Mouse (Mus musculus) heart, embryonic 16.5 days (tissue): Measurements from ENCODE around the gene Clmp. TPM values are rescaled to one million over a fixed set of nuclear protein-coding genes. Genes with fewer than 3 reads are reported as not detected.

Source experiments
- ATAC-seq: fragments of 200-750 bp; cut with Nextera tagmentation; replicated peaks from 2 replicates; pipeline ENCODE4 v1.8.0; 2017; ENCODE audit warnings: moderate number of reproducible peaks; ENCODE audit not compliant: insufficient read depth, low FRiP score; ENCODE audit errors: extremely low read depth
- H3K27ac ChIP-seq: fragments of 300-500 bp; sonication (generic); 2 replicates; pipeline ENCODE4 v1.5.1; 2014; ENCODE audit warnings: mild to moderate bottlenecking, low read length, control low read depth, moderate library complexity
- H3K27me3 ChIP-seq: fragments of 300-500 bp; sonication (generic); 2 replicates; pipeline ENCODE4 v1.6.1; 2014; ENCODE audit warnings: low read length, mixed read lengths; ENCODE audit not compliant: control insufficient read depth, insufficient read depth
- H3K36me3 ChIP-seq: fragments of 300-500 bp; sonication (generic); 2 replicates; pipeline ENCODE4 v1.6.1; 2014; ENCODE audit not compliant: control insufficient read depth, insufficient read depth
- H3K4me1 ChIP-seq: fragments of 300-500 bp; sonication (generic); 2 replicates; pipeline ENCODE4 v1.6.1; 2014; ENCODE audit warnings: low read length, mixed read lengths; ENCODE audit not compliant: control insufficient read depth, insufficient read depth
- H3K4me2 ChIP-seq: fragments of 300-500 bp; sonication (generic); 2 replicates; pipeline ENCODE4 v1.6.1; 2014; ENCODE audit warnings: low read depth, mild to moderate bottlenecking, control low read depth, low read length
- H3K4me3 ChIP-seq: fragments of 300-500 bp; sonication (generic); 2 replicates; pipeline ENCODE4 v1.5.1; 2014; ENCODE audit warnings: mild to moderate bottlenecking, control low read depth, low read length
- H3K9ac ChIP-seq: fragments of 300-500 bp; sonication (generic); 2 replicates; pipeline ENCODE4 v1.6.1; 2014; ENCODE audit warnings: low read length, control low read depth
- H3K9me3 ChIP-seq: fragments of 300-500 bp; sonication (generic); replicated peaks from 2 replicates; pipeline ENCODE4 v1.6.1; 2016; ENCODE audit warnings: low read length; ENCODE audit not compliant: control insufficient read depth
- WGBS: fragments of 180-500 bp; shearing (Covaris S2); extraction: QIAGEN DNeasy Blood & Tissue Kit; methylation state at CpG from one replicate; pipeline ENCODE4 v1.1.7; 2014; 5-methylcytosine and 5-hydroxymethylcytosine counted together
- polyA plus RNA-seq: library from polyadenylated mRNA; unstranded; fragments of >200 nt; fragmentation: Nextera tagmentation; extraction: Ambion mirVana; gene quantifications from 2 replicates; pipeline ENCODE4 v1.2.1, GENCODE M21; 2015

The Clmp gene
- polyA plus RNA-seq, 1 experiment from 2014 or later: 7.4 TPM

GRCm38 (mm10) chr9:40731591-40732048 lies 45.9 kb downstream of the Clmp start:
- H3K36me3 ChIP-seq: no peaks in the 10 kb centered on the region
- peak overlapping the region; percentile 43 for H3K27ac ChIP-seq
- WGBS: 13% methylated on average over 7 of the region's 7 CpGs
- H3K9me3 ChIP-seq: no peaks in the 10 kb centered on the region
- H3K9ac ChIP-seq: peak overlapping the region; percentile 58
- no peak for ATAC-seq
- peak overlapping the region; percentile 44 for H3K4me3 ChIP-seq
- H3K27me3 ChIP-seq: no peaks in the 10 kb centered on the region
- peaks cover 9% of the 10 kb centered on the region for H3K4me1 ChIP-seq
- peak overlapping the region; percentile 65 for H3K4me2 ChIP-seq

- H3K4me1 ChIP-seq: peaks cover 9% of the 10 kb centered on the region
- H3K27ac ChIP-seq: no peak overlapping the region
- H3K36me3 ChIP-seq: no peaks in the 10 kb centered on the region
- no peak overlapping the region for H3K4me2 ChIP-seq
- no peak overlapping the region for H3K9ac ChIP-seq
- no peaks in the 10 kb centered on the region for H3K27me3 ChIP-seq
- no peak for ATAC-seq
- 50% methylated on average over 2 of the region's 2 CpGs for WGBS
- no peaks in the 10 kb centered on the region for H3K9me3 ChIP-seq
- no peak overlapping the region for H3K4me3 ChIP-seq
These were observed 46.5 kb downstream of the Clmp start for GRCm38 (mm10) chr9:40732302-40732701.

- H3K27me3 ChIP-seq: no peaks in the 10 kb centered on the region
- no peak overlapping the region for H3K4me3 ChIP-seq
- no peak overlapping the region for H3K4me2 ChIP-seq
- WGBS: 84% methylated on average over 6 of the region's 6 CpGs
- no peak overlapping the region for H3K9ac ChIP-seq
- no peaks in the 10 kb centered on the region for H3K9me3 ChIP-seq
- ATAC-seq: no peak
- no peak overlapping the region for H3K27ac ChIP-seq
- H3K36me3 ChIP-seq: no peaks in the 10 kb centered on the region
- H3K4me1 ChIP-seq: no peaks in the 10 kb centered on the region
These were observed 51.4 kb downstream of the Clmp start for GRCm38 (mm10) chr9:40737117-40737516.

GRCm38 (mm10) chr9:40743525-40744034 lies 57.8 kb downstream of the Clmp start:
- no peak for ATAC-seq
- H3K27ac ChIP-seq: no peak overlapping the region
- H3K4me3 ChIP-seq: no peak overlapping the region
- H3K4me2 ChIP-seq: no peak overlapping the region
- no peaks in the 10 kb centered on the region for H3K9me3 ChIP-seq
- WGBS: 44% methylated on average over 7 of the region's 7 CpGs
- H3K4me1 ChIP-seq: no peaks in the 10 kb centered on the region
- no peaks in the 10 kb centered on the region for H3K36me3 ChIP-seq
- no peak overlapping the region for H3K9ac ChIP-seq
- H3K27me3 ChIP-seq: no peaks in the 10 kb centered on the region

- Histone ChIP-seq H3K9me3 (no peaks in the 10 kb centered on the region), H3K27me3 (no peaks in the 10 kb centered on the region), H3K4me1 (no peaks in the 10 kb centered on the region), H3K27ac (no peak overlapping the region), H3K36me3 (no peaks in the 10 kb centered on the region), H3K4me2 (no peak overlapping the region), H3K4me3 (no peak overlapping the region), H3K9ac (no peak overlapping the region)
- ATAC-seq: no peak
- WGBS: 31% methylated on average over 3 of the region's 3 CpGs
These were observed 58.5 kb downstream of the Clmp start for GRCm38 (mm10) chr9:40744233-40744632.

GRCm38 (mm10) chr9:40746796-40747195 lies 61.0 kb downstream of the Clmp start:
- H3K36me3 ChIP-seq: no peaks in the 10 kb centered on the region
- H3K4me1 ChIP-seq: no peaks in the 10 kb centered on the region
- H3K27me3 ChIP-seq: no peaks in the 10 kb centered on the region
- H3K9me3 ChIP-seq: no peaks in the 10 kb centered on the region
- ATAC-seq: no peak
- no peak overlapping the region for H3K4me3 ChIP-seq
- H3K4me2 ChIP-seq: no peak overlapping the region
- no peak overlapping the region for H3K27ac ChIP-seq
- WGBS: 71% methylated on average over 9 of the region's 9 CpGs
- no peak overlapping the region for H3K9ac ChIP-seq

- Histone ChIP-seq H3K4me3 (no peak overlapping the region), H3K4me2 (no peak overlapping the region), H3K9ac (no peak overlapping the region), H3K36me3 (no peaks in the 10 kb centered on the region), H3K4me1 (no peaks in the 10 kb centered on the region), H3K9me3 (no peaks in the 10 kb centered on the region), H3K27me3 (no peaks in the 10 kb centered on the region), H3K27ac (no peak overlapping the region)
- no peak for ATAC-seq
- WGBS: 74% methylated on average over 9 of the region's 9 CpGs
These were observed 61.5 kb downstream of the Clmp start for GRCm38 (mm10) chr9:40747249-40747648.

GRCm38 (mm10) chr9:40749832-40750620 lies 64.3 kb downstream of the Clmp start:
- no peak overlapping the region for H3K4me2 ChIP-seq
- no peaks in the 10 kb centered on the region for H3K27me3 ChIP-seq
- no peak; the same call in 1 of the 2 replicates for ATAC-seq
- WGBS: 67% methylated on average over 8 of the region's 8 CpGs
- H3K4me3 ChIP-seq: no peak overlapping the region
- H3K9me3 ChIP-seq: no peaks in the 10 kb centered on the region
- no peak overlapping the region for H3K9ac ChIP-seq
- H3K36me3 ChIP-seq: no peaks in the 10 kb centered on the region
- no peak overlapping the region for H3K27ac ChIP-seq
- H3K4me1 ChIP-seq: no peaks in the 10 kb centered on the region

- Histone ChIP-seq H3K36me3 (no peaks in the 10 kb centered on the region), H3K4me2 (no peak overlapping the region), H3K9ac (no peak overlapping the region), H3K4me3 (no peak overlapping the region), H3K27ac (no peak overlapping the region), H3K27me3 (no peaks in the 10 kb centered on the region; the same call in 1 of the 2 replicates), H3K4me1 (peaks cover 4% of the 10 kb centered on the region), H3K9me3 (no peaks in the 10 kb centered on the region)
- ATAC-seq: no peak
- 56% methylated on average over 3 of the region's 3 CpGs for WGBS
These were observed 66.0 kb downstream of the Clmp start for GRCm38 (mm10) chr9:40751749-40752148.
